Mouse (Mus musculus) embryonic facial prominence, embryonic 11.5 days (tissue): Measurements from ENCODE around the gene Gli2. TPM values are rescaled to one million over a fixed set of nuclear protein-coding genes. Genes with fewer than 3 reads are reported as not detected.
A peak's percentile ranks its signal among the peaks of the same experiment; 100 is the strongest.

Experiments used
- ATAC-seq: fragments of 200-750 bp; cut with Nextera tagmentation; replicated peaks from 2 replicates; pipeline ENCODE4 v1.8.0; 2017; ENCODE audit warnings: low read depth; ENCODE audit not compliant: insufficient number of reproducible peaks, low FRiP score, low TSS enrichment
- DNase-seq: peaks from one replicate; pipeline ENCODE4 v3.0.0-alpha.2; 2015; ENCODE audit warnings: low spot score
- H3K27ac ChIP-seq: fragments of 300-500 bp; sonication (generic); replicated peaks from 2 replicates; pipeline ENCODE4 v1.5.1; 2014; ENCODE audit warnings: mild to moderate bottlenecking, low read depth, low read length, control low read depth
- H3K27me3 ChIP-seq: fragments of 300-500 bp; sonication (generic); 2 replicates; pipeline ENCODE4 v1.6.1; 2014; ENCODE audit warnings: mild to moderate bottlenecking, low read length, moderate library complexity, mixed read lengths; ENCODE audit not compliant: control insufficient read depth, insufficient read depth
- H3K36me3 ChIP-seq: fragments of 300-500 bp; sonication (generic); replicated peaks from 2 replicates; pipeline ENCODE4 v1.6.1; 2014; ENCODE audit warnings: low read depth, mild to moderate bottlenecking, low read length, moderate library complexity, mixed read lengths; ENCODE audit not compliant: control insufficient read depth, insufficient read depth
- H3K4me1 ChIP-seq: fragments of 300-500 bp; sonication (generic); 2 replicates; pipeline ENCODE4 v1.6.1; 2014; ENCODE audit warnings: low read length, mixed read lengths; ENCODE audit not compliant: control insufficient read depth, insufficient read depth
- H3K4me2 ChIP-seq: fragments of 300-500 bp; sonication (generic); 2 replicates; pipeline ENCODE4 v1.6.1; 2014; ENCODE audit warnings: low read depth, mild to moderate bottlenecking, control low read depth, low read length, moderate library complexity
- H3K4me3 ChIP-seq: fragments of 300-500 bp; sonication (generic); 2 replicates; pipeline ENCODE4 v1.5.1; 2014; ENCODE audit warnings: low read depth, low read length, control low read depth
- H3K9ac ChIP-seq: fragments of 300-500 bp; sonication (generic); replicated peaks from 2 replicates; pipeline ENCODE4 v1.6.1; 2014; ENCODE audit warnings: mild to moderate bottlenecking, control low read depth, low read length
- H3K9me3 ChIP-seq: fragments of 300-500 bp; sonication (generic); replicated peaks from 2 replicates; pipeline ENCODE4 v1.6.1; 2016; ENCODE audit warnings: mild to moderate bottlenecking, low read length, inconsistent platforms, mixed read lengths; ENCODE audit not compliant: control insufficient read depth
- WGBS: fragments of 180-500 bp; shearing (Covaris S2); extraction: QIAGEN DNeasy Blood & Tissue Kit; methylation state at CpG from one replicate; pipeline ENCODE4 v1.1.7; 2014; 5-methylcytosine and 5-hydroxymethylcytosine counted together
- polyA plus RNA-seq: library from polyadenylated mRNA; unstranded; fragments of >200 nt; fragmentation: Nextera tagmentation; extraction: Ambion mirVana; gene quantifications from 2 replicates; pipeline ENCODE4 v1.2.1, GENCODE M21; 2014

Gli2 gene
- polyA plus RNA-seq, 1 experiment from 2014 or later: 13.3 TPM

GRCm38 (mm10) chr1:118911427-118911727 is 142.0 kb downstream of the Gli2 start:
- Histone ChIP-seq H3K4me2 (no peak overlapping the region), H3K9ac (no peak overlapping the region), H3K4me3 (no peak overlapping the region), H3K4me1 (no peaks in the 10 kb centered on the region; the same call in none of the 2 replicates), H3K36me3 (no peaks in the 10 kb centered on the region), H3K9me3 (no peaks in the 10 kb centered on the region), H3K27ac (no peak overlapping the region), H3K27me3 (no peaks in the 10 kb centered on the region)
- ATAC-seq (0 out of 2 replicates have a peak, but pooled peaks have one; percentile 1), DNase-seq (no peak)
- WGBS: 43% methylated on average over 3 of the region's 3 CpGs

GRCm38 (mm10) chr1:118910693-118911426 is 142.6 kb downstream of the Gli2 start:
- no peak overlapping the region for H3K27ac ChIP-seq
- H3K4me1 ChIP-seq: no peaks in the 10 kb centered on the region; the same call in none of the 2 replicates
- H3K9ac ChIP-seq: no peak overlapping the region
- no peaks in the 10 kb centered on the region for H3K36me3 ChIP-seq
- H3K4me3 ChIP-seq: no peak overlapping the region
- H3K4me2 ChIP-seq: no peak overlapping the region
- peak; percentile 54 for DNase-seq
- no peaks in the 10 kb centered on the region for H3K27me3 ChIP-seq
- whole genome bisulfite sequencing: 28% methylated on average over 13 of the region's 13 CpGs
- ATAC-seq: peak; percentile 37
- no peaks in the 10 kb centered on the region for H3K9me3 ChIP-seq

GRCm38 (mm10) chr1:118909051-118909450 is 144.4 kb downstream of the Gli2 start:
- Histone ChIP-seq H3K4me1 (peaks cover 5% of the 10 kb centered on the region), H3K9me3 (no peaks in the 10 kb centered on the region), H3K27ac (no peak overlapping the region), H3K4me3 (no peak overlapping the region), H3K36me3 (no peaks in the 10 kb centered on the region), H3K27me3 (no peaks in the 10 kb centered on the region), H3K4me2 (no peak overlapping the region), H3K9ac (no peak overlapping the region)
- WGBS: 85% methylated on average over 3 of the region's 3 CpGs
- ATAC-seq (no peak), DNase-seq (no peak)

- Histone ChIP-seq H3K4me3 (no peak overlapping the region), H3K36me3 (no peaks in the 10 kb centered on the region), H3K9me3 (no peaks in the 10 kb centered on the region), H3K9ac (no peak overlapping the region), H3K27me3 (no peaks in the 10 kb centered on the region), H3K4me1 (peaks cover 5% of the 10 kb centered on the region), H3K27ac (no peak overlapping the region), H3K4me2 (no peak overlapping the region)
- DNase-seq: no peak
- 87% methylated on average over 9 of the region's 9 CpGs for WGBS
- no peak for ATAC-seq
Measured at GRCm38 (mm10) chr1:118907574-118907973, 145.8 kb downstream of the Gli2 start.

- ATAC-seq (no peak), DNase-seq (no peak)
- Histone ChIP-seq H3K36me3 (no peaks in the 10 kb centered on the region), H3K27me3 (no peaks in the 10 kb centered on the region), H3K4me2 (no peak overlapping the region), H3K9me3 (no peaks in the 10 kb centered on the region), H3K4me1 (peaks cover 5% of the 10 kb centered on the region), H3K27ac (no peak overlapping the region), H3K9ac (no peak overlapping the region), H3K4me3 (no peak overlapping the region)
- WGBS: 61% methylated on average over 5 of the region's 5 CpGs
Measured at GRCm38 (mm10) chr1:118905319-118905718, 148.1 kb downstream of the Gli2 start.

GRCm38 (mm10) chr1:118904909-118905308 is 148.5 kb downstream of the Gli2 start:
- no peak overlapping the region for H3K4me3 ChIP-seq
- 30% methylated on average over 9 of the region's 9 CpGs for WGBS
- H3K9me3 ChIP-seq: no peaks in the 10 kb centered on the region
- no peaks in the 10 kb centered on the region for H3K36me3 ChIP-seq
- ATAC-seq (no peak), DNase-seq (peak; percentile 59)
- H3K9ac ChIP-seq: no peak overlapping the region
- no peaks in the 10 kb centered on the region for H3K27me3 ChIP-seq
- H3K4me2 ChIP-seq: no peak overlapping the region
- H3K4me1 ChIP-seq: peaks cover 5% of the 10 kb centered on the region
- 0 out of 2 replicates have a peak overlapping the region, but pooled peaks have one; percentile 35 for H3K27ac ChIP-seq

- Histone ChIP-seq H3K4me3 (no peak overlapping the region), H3K9me3 (no peaks in the 10 kb centered on the region), H3K9ac (no peak overlapping the region), H3K36me3 (no peaks in the 10 kb centered on the region), H3K27ac (peak overlapping the region; percentile 35; the same call in 1 of the 2 replicates), H3K27me3 (no peaks in the 10 kb centered on the region), H3K4me2 (no peak overlapping the region), H3K4me1 (peaks cover 5% of the 10 kb centered on the region)
- ATAC-seq (no peak), DNase-seq (no peak)
- WGBS: 43% methylated on average over 3 of the region's 3 CpGs
Measured at GRCm38 (mm10) chr1:118904431-118904830, 149.0 kb downstream of the Gli2 start.

- ATAC-seq (no peak), DNase-seq (no peak)
- Histone ChIP-seq H3K27ac (no peak overlapping the region), H3K4me3 (no peak overlapping the region), H3K4me2 (no peak overlapping the region), H3K9me3 (no peaks in the 10 kb centered on the region), H3K4me1 (peaks cover 5% of the 10 kb centered on the region), H3K27me3 (no peaks in the 10 kb centered on the region), H3K9ac (no peak overlapping the region), H3K36me3 (no peaks in the 10 kb centered on the region)
- 93% methylated on average over 3 of the region's 3 CpGs for WGBS
Measured at GRCm38 (mm10) chr1:118903742-118904141, 149.7 kb downstream of the Gli2 start.
